ENCODE assay signal across 8 mouse cellular contexts in the genomic region with DNA sequence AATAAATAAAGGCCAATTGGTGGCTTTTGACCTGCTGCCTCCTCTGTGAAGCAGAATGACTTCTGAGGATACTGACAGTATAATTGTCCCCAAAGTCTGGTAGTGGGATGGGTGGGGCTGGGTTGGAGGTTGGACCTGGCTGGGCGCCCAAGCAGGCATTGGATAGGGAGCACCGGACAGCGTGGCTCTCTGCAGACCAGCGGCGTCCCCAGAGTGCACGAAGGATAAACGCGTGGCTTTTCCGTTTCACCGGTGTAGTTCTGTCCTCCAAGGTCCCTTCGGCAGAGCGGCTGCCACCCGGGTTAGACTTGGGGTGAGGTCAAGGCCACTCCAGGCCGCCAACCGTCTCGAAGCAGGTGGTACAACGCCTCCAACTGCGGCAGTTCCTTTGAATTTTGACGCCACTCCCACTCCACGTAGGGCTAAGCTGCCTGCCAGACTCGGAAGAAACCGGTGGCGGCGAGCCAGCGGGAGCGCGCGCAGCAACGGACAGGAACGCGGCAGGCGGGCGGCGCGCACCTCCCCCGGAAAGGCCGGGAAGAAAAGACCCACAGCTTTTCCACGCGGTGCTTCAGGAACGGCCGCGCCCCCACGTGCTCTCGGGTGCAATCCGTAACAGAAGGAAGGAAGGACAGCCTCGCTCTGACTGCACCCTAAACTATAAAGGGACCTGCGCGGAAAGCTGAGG. TPM values are rescaled to one million over a fixed set of nuclear protein-coding genes. Genes with fewer than 3 reads are reported as not detected.
DNase-seq lines count a peak whose midpoint lies in the region; ATAC-seq lines count a peak whose summit lies in the region.

No protein-coding gene starts in this region.

- peak overlapping the region; percentile 49 for H3K4me3 ChIP-seq in intestine, embryonic 14.5 days (ENCODE audit: low read depth, low read length)

- peak; percentile 77 to 83 for DNase-seq in adrenal gland, adult 18-20 months (ENCODE audit: low spot score in 2 of 2)
- peak; percentile 42 for DNase-seq in embryo, embryonic 11.5 days (ENCODE audit: low read depth, low spot score)
- peak; percentile 72 for DNase-seq in gastrocnemius, postnatal 25 days
- peak; percentile 91 for DNase-seq in intestine, embryonic 14.5 days (ENCODE audit: low spot score)
- peak; percentile 85 to 91 for DNase-seq in left cerebral cortex, postnatal 25 days (ENCODE audit: low spot score in 2 of 2)
- peak; percentile 89 for DNase-seq in right cerebral cortex, postnatal 4 days
- DNase-seq in c-Kit-positive CD71-positive TER-119-positive erythroid progenitor cells, embryonic 14.5 days (ENCODE audit: low spot score): no peak

- intact Hi-C loops in left cerebral cortex, postnatal 25 days (cut with DNase I): no loop called here

- peak; percentile 85 for ATAC-seq in intestine, embryonic 14.5 days (replicated peaks; ENCODE audit: low FRiP score, low TSS enrichment, low read depth)
- peak; percentile 90 for ATAC-seq in megakaryocyte-erythroid progenitor cell, adult 5-6 weeks (replicated peaks; ENCODE audit: low FRiP score, low TSS enrichment, poor library complexity, severe bottlenecking)

- H3K9ac ChIP-seq in intestine, embryonic 14.5 days (ENCODE audit: low read length): peak overlapping the region; percentile 51

- H3K4me1 ChIP-seq in intestine, embryonic 14.5 days (replicated peaks; ENCODE audit: control insufficient read depth, insufficient read depth, low read length): no peaks in the 10 kb centered on the region

- H3K9me3 ChIP-seq in intestine, embryonic 14.5 days (ENCODE audit: control insufficient read depth, low read length): no peaks in the 10 kb centered on the region

- no peaks in the 10 kb centered on the region for H3K27me3 ChIP-seq in intestine, embryonic 14.5 days (replicated peaks; ENCODE audit: control insufficient read depth, insufficient read depth, low read length)

- WGBS in intestine, embryonic 14.5 days: under 1% methylated on average over 48 of the region's 48 CpGs

- no peaks in the 10 kb centered on the region for H3K36me3 ChIP-seq in intestine, embryonic 14.5 days (ENCODE audit: control insufficient read depth, insufficient read depth, low read length)

- no peak overlapping the region for H3K27ac ChIP-seq in intestine, embryonic 14.5 days (ENCODE audit: low read depth)

- H3K4me2 ChIP-seq in intestine, embryonic 14.5 days (ENCODE audit: low read length): peak overlapping the region; percentile 84

RNA-seq across cellular contexts. Expression of gene Crtap, which starts 22.5 kb away (rescaled TPM):
- total RNA-seq in adrenal gland, adult 18-20 months (2021): 10 to 100 TPM; 95.3 to 98.3 TPM
- 10 to 100 TPM; 13.9 to 14.3 TPM for total RNA-seq in gastrocnemius, postnatal 25 days (2021)
- 124 and 126 TPM in 2 replicates for polyA plus RNA-seq in intestine, embryonic 14.5 days (2014; fragmentation: Nextera tagmentation; extraction: Ambion mirVana)
- 1 to 10 TPM; 5.9 to 7.1 TPM for total RNA-seq in left cerebral cortex, postnatal 25 days (2021)
- total RNA-seq in megakaryocyte-erythroid progenitor cell, adult 5-6 weeks (2014; fragmentation: Nextera tagmentation): 19.9 and 45.0 TPM in 2 replicates
- 13.1 and 13.6 TPM in 2 replicates for total RNA-seq in megakaryocyte-erythroid progenitor cell, adult 5-6 weeks (2017)

RNA-seq across cellular contexts. Expression of gene Glb1, which starts 32.9 kb away (rescaled TPM):
- total RNA-seq in adrenal gland, adult 18-20 months (2021): 10 to 100 TPM; 22.9 to 29.5 TPM
- 1 to 10 TPM; 3.9 to 5.4 TPM for total RNA-seq in gastrocnemius, postnatal 25 days (2021)
- 72.0 and 76.0 TPM in 2 replicates for polyA plus RNA-seq in intestine, embryonic 14.5 days (2014; fragmentation: Nextera tagmentation; extraction: Ambion mirVana)
- total RNA-seq in left cerebral cortex, postnatal 25 days (2021): 10 to 100 TPM; 22.2 to 24.4 TPM
- 15.9 and 20.4 TPM in 2 replicates for total RNA-seq in megakaryocyte-erythroid progenitor cell, adult 5-6 weeks (2014; fragmentation: Nextera tagmentation)
- 11.5 and 23.4 TPM in 2 replicates for total RNA-seq in megakaryocyte-erythroid progenitor cell, adult 5-6 weeks (2017)

RNA-seq across cellular contexts. Expression of gene Tmppe, which starts 33.0 kb away (rescaled TPM):
- total RNA-seq in adrenal gland, adult 18-20 months (2021): 1 to 10 TPM; 5.4 to 6.3 TPM
- total RNA-seq in gastrocnemius, postnatal 25 days (2021): 1 to 10 TPM; 1.4 to 1.5 TPM
- 5.1 and 5.5 TPM in 2 replicates for polyA plus RNA-seq in intestine, embryonic 14.5 days (2014; fragmentation: Nextera tagmentation; extraction: Ambion mirVana)
- total RNA-seq in left cerebral cortex, postnatal 25 days (2021): 10 to 100 TPM in 1 of 2 experiments, 1 to 10 TPM in 1; 9.7 to 10.8 TPM
- total RNA-seq in megakaryocyte-erythroid progenitor cell, adult 5-6 weeks (2014; fragmentation: Nextera tagmentation): 4.5 TPM in 2 replicates
- 0.75 and 3.7 TPM in 2 replicates for total RNA-seq in megakaryocyte-erythroid progenitor cell, adult 5-6 weeks (2017)

RNA-seq across cellular contexts. Expression of gene Bcl2a1c, which starts 38.0 kb away (rescaled TPM):
- total RNA-seq in adrenal gland, adult 18-20 months (2021): not detected
- not detected for total RNA-seq in gastrocnemius, postnatal 25 days (2021)
- polyA plus RNA-seq in intestine, embryonic 14.5 days (2014; fragmentation: Nextera tagmentation; extraction: Ambion mirVana): not detected in 2 replicates
- not detected for total RNA-seq in left cerebral cortex, postnatal 25 days (2021)
- not detected in 2 replicates for total RNA-seq in megakaryocyte-erythroid progenitor cell, adult 5-6 weeks (2014; fragmentation: Nextera tagmentation)
- total RNA-seq in megakaryocyte-erythroid progenitor cell, adult 5-6 weeks (2017): not detected in 2 replicates
